Mouse (Mus musculus): ENCODE measurements around the gene Krr1. TPM values are rescaled to one million over a fixed set of nuclear protein-coding genes. Genes with fewer than 3 reads are reported as not detected.
"Not testable (repeated sequence)": the region's sequence is repeated elsewhere in the genome, so short reads cannot be mapped to it uniquely, and the experiment has no call there.

Krr1 gene
- polyA plus RNA-seq, 1 experiment from 2014 or later, result 70.7 TPM

GRCm38 (mm10) chr10:112028689-112029088 lies 56.2 kb downstream of the Krr1 start:
- not testable (repeated sequence) for H3K4me3 ChIP-seq (ENCODE audit: low read depth, low read length); H3K4me2 ChIP-seq (ENCODE audit: low read depth, low read length, severe bottlenecking); H3K27me3 ChIP-seq (ENCODE audit: control insufficient read depth, insufficient read depth, low read length); H3K4me1 ChIP-seq (replicated peaks; ENCODE audit: control insufficient read depth, insufficient read depth, low read length); ATAC-seq (replicated peaks; ENCODE audit: low FRiP score); H3K27ac ChIP-seq (ENCODE audit: low read depth, low read length); H3K9ac ChIP-seq (ENCODE audit: low read length); DNase-seq (ENCODE audit: low spot score); H3K36me3 ChIP-seq (ENCODE audit: control insufficient read depth, insufficient read depth, low read length); H3K9me3 ChIP-seq (ENCODE audit: control insufficient read depth, low read length)
- WGBS, result 79% methylated on average over 3 of the region's 3 CpGs

Other genes starting within 250 kb of the Krr1 start
- gene Glipr1, start 30.0 kb downstream of the Krr1 start, polyA plus RNA-seq (2014; fragmentation: Nextera tagmentation; extraction: Ambion mirVana), result 0.31 and 1.6 TPM in 2 replicates
- not detected in 2 replicates for gene Glipr1l1, start 87.5 kb downstream of the Krr1 start, polyA plus RNA-seq (2014; fragmentation: Nextera tagmentation; extraction: Ambion mirVana)
- not detected in 2 replicates for gene Glipr1l2, start 110.7 kb downstream of the Krr1 start, polyA plus RNA-seq (2014; fragmentation: Nextera tagmentation; extraction: Ambion mirVana)
- gene Glipr1l3, start 187.7 kb downstream of the Krr1 start, polyA plus RNA-seq (2014; fragmentation: Nextera tagmentation; extraction: Ambion mirVana), result not detected in 2 replicates
- gene Caps2, start 191.0 kb downstream of the Krr1 start, polyA plus RNA-seq (2014; fragmentation: Nextera tagmentation; extraction: Ambion mirVana), result 0.13 and 0.27 TPM in 2 replicates